Mouse (Mus musculus): ENCODE data around the gene Dcpp2.
"Not testable (repeated sequence)": the region's sequence is repeated elsewhere in the genome, so short reads cannot be mapped to it uniquely, and the experiment has no call there.

Gene Dcpp2

GRCm38 (mm10) chr17:23931157-23931556 lies 50.5 kb downstream of the Dcpp2 start:
- DNase-seq, result no peak

GRCm38 (mm10) chr17:23941372-23941771 lies 60.7 kb downstream of the Dcpp2 start, which contains the start of gene Sbp:
Gene Sbp (plus strand): TSS chr17:23941672.
- DNase-seq, result no peak

GRCm38 (mm10) chr17:23947486-23947885 lies 66.8 kb downstream of the Dcpp2 start:
- DNase-seq, result not testable (repeated sequence)

GRCm38 (mm10) chr17:23949068-23949467 lies 68.4 kb downstream of the Dcpp2 start:
- no peak for DNase-seq

Data from lung, postnatal 14 days (tissue).